15 mouse cellular contexts compared by ENCODE assay signal in the genomic region with DNA sequence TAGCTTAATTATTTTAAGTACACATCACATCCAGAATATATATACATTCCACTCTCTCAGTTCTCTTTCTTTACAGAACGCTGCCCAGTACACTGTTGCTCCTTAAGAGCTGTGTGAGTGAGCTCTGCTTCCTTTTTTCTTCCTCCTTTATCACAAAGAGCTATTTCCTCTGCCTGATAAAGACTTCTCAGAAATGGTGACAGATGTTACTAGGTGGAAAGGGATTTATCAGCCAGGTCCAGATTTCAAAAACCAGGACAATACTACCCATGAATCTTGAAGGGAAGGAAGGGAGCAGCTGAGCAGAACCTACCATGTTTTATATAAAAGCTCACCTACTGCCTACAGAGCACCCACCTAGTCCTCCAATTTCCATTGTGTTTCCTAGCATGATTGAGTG.
"Had no signal": no experiment of that assay in that cellular context is flagged by ENCODE, and none has a peak within 500 bp of the region (broad histone marks: within the 10 kb centered on the region; RNA-seq: fewer than 3 reads in every experiment).

No protein-coding gene starts in this region.

- H3K27ac ChIP-seq: liver, embryonic 15.5 days; midbrain, embryonic 13.5 days; midbrain, embryonic 15.5 days; neural tube, embryonic 12.5 days; stomach, embryonic 15.5 days; stomach, postnatal 0 days had no signal

- H3K9me3 ChIP-seq: liver, embryonic 15.5 days; megakaryocyte, embryonic 14.5 days; midbrain, embryonic 13.5 days; midbrain, embryonic 15.5 days; neural tube, embryonic 12.5 days; stomach, embryonic 15.5 days had no signal

- ATAC-seq: midbrain, embryonic 13.5 days; midbrain, embryonic 15.5 days had no signal

- H3K4me1 ChIP-seq: liver, embryonic 15.5 days; midbrain, embryonic 13.5 days; midbrain, embryonic 15.5 days; neural tube, embryonic 12.5 days; stomach, embryonic 15.5 days had no signal

- H3K9ac ChIP-seq: liver, embryonic 15.5 days; lung, embryonic 14.5 days; midbrain, embryonic 13.5 days; midbrain, embryonic 15.5 days; neural tube, embryonic 12.5 days; stomach, embryonic 15.5 days had no signal

- H3K36me3 ChIP-seq: liver, embryonic 15.5 days; midbrain, embryonic 13.5 days; midbrain, embryonic 15.5 days; neural tube, embryonic 12.5 days; stomach, embryonic 15.5 days had no signal

- H3K27me3 ChIP-seq: liver, embryonic 15.5 days; megakaryocyte, embryonic 14.5 days; midbrain, embryonic 13.5 days; midbrain, embryonic 15.5 days; neural tube, embryonic 12.5 days; stomach, embryonic 15.5 days had no signal

- DNase-seq: lung, adult 18-20 months; lung, postnatal 10 days; lung, postnatal 4 days; right cerebral cortex, postnatal 14 days; thymus, adult 2 months; thymus, postnatal 25 days; thymus, postnatal 4 days had no signal

- H3K4me3 ChIP-seq: liver, embryonic 15.5 days; megakaryocyte, embryonic 14.5 days; midbrain, embryonic 13.5 days; midbrain, embryonic 15.5 days; neural tube, embryonic 12.5 days; stomach, embryonic 15.5 days had no signal
